In the genomic region with DNA sequence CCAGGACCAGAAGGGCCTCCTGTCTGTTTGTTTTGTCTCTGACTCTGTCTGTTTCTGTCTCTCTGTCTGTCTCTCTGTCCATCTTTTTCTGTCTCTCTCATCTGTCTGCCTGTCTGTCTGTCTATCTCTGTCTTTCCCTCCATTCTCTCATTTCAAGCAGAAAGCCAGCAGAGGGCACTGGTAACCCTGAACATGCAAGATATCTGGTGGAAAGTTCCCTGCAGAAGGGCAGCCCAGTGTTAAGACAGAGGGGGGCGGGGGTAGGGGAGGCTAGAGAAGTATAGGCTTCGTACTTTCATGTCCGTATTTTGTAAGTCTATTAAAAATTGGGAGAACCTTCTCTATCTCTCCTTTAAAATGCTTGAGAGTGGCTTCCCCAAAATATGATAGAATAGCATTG, we compare ENCODE assay signal across 8 mouse cellular contexts.
DNase-seq lines count a peak whose midpoint lies in the region; ATAC-seq and TF ChIP-seq lines count a peak whose summit lies in the region.

No protein-coding gene starts in this region.

- H3K4me3 ChIP-seq in heart, adult 2 months = no peak overlapping the region
- H3K4me3 ChIP-seq in forebrain, embryonic 11.5 days (ENCODE audit: low read depth, low read length) = no peak overlapping the region
- H3K4me3 ChIP-seq in thymus, adult 2 months (ENCODE audit: control insufficient read depth, insufficient read depth, low read length) = no peak overlapping the region

- intact Hi-C loops in heart, adult 2 months (cut with DNase I) = loop anchor here (10.0 kb wide), 1 partner anchor 414 kb away; no protein-coding TSS in a partner anchor
- intact Hi-C loops in heart, postnatal 25 days (cut with DNase I) = loop anchor here (1.0 to 10.0 kb wide), 3 partner anchors 324 to 714 kb away; no protein-coding TSS in a partner anchor

- 35% methylated on average over 3 of the region's 3 CpGs for WGBS in heart, adult 2 months
- 46% methylated on average over 3 of the region's 3 CpGs for WGBS in forebrain, embryonic 11.5 days
- WGBS in thymus, adult 2 months = 16% methylated on average over 3 of the region's 3 CpGs

- H3K9ac ChIP-seq in heart, adult 2 months (ENCODE audit: low read depth, low read length) = no peak overlapping the region
- no peak overlapping the region for H3K9ac ChIP-seq in forebrain, embryonic 11.5 days (ENCODE audit: low read length)

- H3K79me2 ChIP-seq in heart, adult 2 months (replicated peaks; ENCODE audit: control insufficient read depth, insufficient read depth, low read length) = no peaks in the 10 kb centered on the region

- no peaks in the 10 kb centered on the region for H3K9me3 ChIP-seq in forebrain, embryonic 11.5 days (ENCODE audit: control insufficient read depth, low read length)

- no peak overlapping the region for H3K27ac ChIP-seq in heart, adult 2 months
- no peak overlapping the region for H3K27ac ChIP-seq in forebrain, embryonic 11.5 days (ENCODE audit: low read depth, low read length)
- H3K27ac ChIP-seq in thymus, adult 2 months (ENCODE audit: control insufficient read depth, insufficient read depth, low read length) = no peak overlapping the region

- TF ChIP-seq EP300 in heart, adult 2 months (IDR thresholded peaks at IDR 0.05; ENCODE audit: insufficient read depth, low read depth, low read length) = no peak

- DNase-seq in heart, adult 2 months = peak; percentile 14 to 24
- no peak for DNase-seq in heart, postnatal 25 days (ENCODE audit: low spot score)
- DNase-seq in 416B (ENCODE audit: low read depth) = peak; percentile 69
- peak; percentile 16 for DNase-seq in adrenal gland, postnatal 25 days
- peak; percentile 60 for DNase-seq in forebrain, embryonic 11.5 days (ENCODE audit: low spot score)
- peak; percentile 11 to 62 for DNase-seq in layer of hippocampus, adult 18-20 months (ENCODE audit: low spot score in 2 of 2)
- DNase-seq in mesoderm, embryonic 11.5 days (ENCODE audit: low read depth, low spot score) = peak; percentile 37
- peak; percentile 81 for DNase-seq in thymus, adult 2 months

- TF ChIP-seq CTCF in heart, adult 2 months (IDR thresholded peaks at IDR 0.05) = peak; percentile 64
- no peak for TF ChIP-seq CTCF in thymus, adult 2 months (IDR thresholded peaks at IDR 0.05; ENCODE audit: borderline replicate concordance, control insufficient read depth, extremely low read depth, insufficient read depth, low read length, poor library complexity)

- no peak for TF ChIP-seq POLR2A in heart, adult 2 months (IDR thresholded peaks at IDR 0.05; ENCODE audit: insufficient read depth, low read depth, low read length)
- no peak for TF ChIP-seq POLR2A in thymus, adult 2 months (IDR thresholded peaks at IDR 0.05; ENCODE audit: control insufficient read depth, extremely low read depth, insufficient read depth, low read length, poor library complexity)

- no peaks in the 10 kb centered on the region for H3K36me3 ChIP-seq in heart, adult 2 months (ENCODE audit: control insufficient read depth, insufficient read depth, low read length)
- H3K36me3 ChIP-seq in forebrain, embryonic 11.5 days (ENCODE audit: control insufficient read depth, insufficient read depth, low read length) = no peaks in the 10 kb centered on the region
- H3K36me3 ChIP-seq in thymus, adult 2 months (ENCODE audit: control insufficient read depth, insufficient read depth, low read length) = no peaks in the 10 kb centered on the region

- ATAC-seq in forebrain, embryonic 11.5 days (replicated peaks; ENCODE audit: low FRiP score) = 0 out of 2 replicates have a peak, but pooled peaks have one; percentile 56

- no peak overlapping the region for H3K4me2 ChIP-seq in forebrain, embryonic 11.5 days (ENCODE audit: low read depth, low read length, severe bottlenecking)

- no peaks in the 10 kb centered on the region for H3K4me1 ChIP-seq in heart, adult 2 months (ENCODE audit: control insufficient read depth, insufficient read depth, low read length)
- no peaks in the 10 kb centered on the region for H3K4me1 ChIP-seq in forebrain, embryonic 11.5 days (replicated peaks; ENCODE audit: control insufficient read depth, insufficient read depth, low read length)
- peaks cover 3% of the 10 kb centered on the region for H3K4me1 ChIP-seq in thymus, adult 2 months (replicated peaks; ENCODE audit: control insufficient read depth, insufficient read depth, low read length)

- peaks cover 2% of the 10 kb centered on the region; the same call in 1 of the 2 replicates for H3K27me3 ChIP-seq in heart, adult 2 months (ENCODE audit: control insufficient read depth, insufficient read depth, low read length)
- no peaks in the 10 kb centered on the region for H3K27me3 ChIP-seq in forebrain, embryonic 11.5 days (ENCODE audit: control insufficient read depth, insufficient read depth, low read length)
- no peaks in the 10 kb centered on the region for H3K27me3 ChIP-seq in thymus, adult 2 months (ENCODE audit: control insufficient read depth, insufficient read depth, low read length)
